Mouse (Mus musculus) CD4-positive, CD25-positive, alpha-beta regulatory T cell, adult 4 months (primary cell): ENCODE data around the gene Suv39h2. TPM values are rescaled to one million over a fixed set of nuclear protein-coding genes. Genes with fewer than 3 reads are reported as not detected.

Experiments used
- ATAC-seq: one replicate; pipeline ENCODE4 v1.8.0; 2017
- polyA plus RNA-seq, 2 experiments: library from polyadenylated mRNA; unstranded; fragments of 100-300 nt; shearing (Covaris generic); gene quantifications; one replicate each; pipeline ENCODE4 v1.2.1; 2017

Gene Suv39h2
- 1 to 10 TPM in 1 of 2 experiments, under 1 TPM in 1; 0.90 to 1.1 TPM for polyA plus RNA-seq

GRCm38 (mm10) chr2:3474861-3475283, at the start of gene Suv39h2:
TSS of gene Suv39h2 (minus strand) at chr2:3475031.
- peak; percentile 89 for ATAC-seq

- ATAC-seq: no peak
Measured at GRCm38 (mm10) chr2:3522558-3522957, 47.7 kb upstream of the Suv39h2 start.

DNA sequence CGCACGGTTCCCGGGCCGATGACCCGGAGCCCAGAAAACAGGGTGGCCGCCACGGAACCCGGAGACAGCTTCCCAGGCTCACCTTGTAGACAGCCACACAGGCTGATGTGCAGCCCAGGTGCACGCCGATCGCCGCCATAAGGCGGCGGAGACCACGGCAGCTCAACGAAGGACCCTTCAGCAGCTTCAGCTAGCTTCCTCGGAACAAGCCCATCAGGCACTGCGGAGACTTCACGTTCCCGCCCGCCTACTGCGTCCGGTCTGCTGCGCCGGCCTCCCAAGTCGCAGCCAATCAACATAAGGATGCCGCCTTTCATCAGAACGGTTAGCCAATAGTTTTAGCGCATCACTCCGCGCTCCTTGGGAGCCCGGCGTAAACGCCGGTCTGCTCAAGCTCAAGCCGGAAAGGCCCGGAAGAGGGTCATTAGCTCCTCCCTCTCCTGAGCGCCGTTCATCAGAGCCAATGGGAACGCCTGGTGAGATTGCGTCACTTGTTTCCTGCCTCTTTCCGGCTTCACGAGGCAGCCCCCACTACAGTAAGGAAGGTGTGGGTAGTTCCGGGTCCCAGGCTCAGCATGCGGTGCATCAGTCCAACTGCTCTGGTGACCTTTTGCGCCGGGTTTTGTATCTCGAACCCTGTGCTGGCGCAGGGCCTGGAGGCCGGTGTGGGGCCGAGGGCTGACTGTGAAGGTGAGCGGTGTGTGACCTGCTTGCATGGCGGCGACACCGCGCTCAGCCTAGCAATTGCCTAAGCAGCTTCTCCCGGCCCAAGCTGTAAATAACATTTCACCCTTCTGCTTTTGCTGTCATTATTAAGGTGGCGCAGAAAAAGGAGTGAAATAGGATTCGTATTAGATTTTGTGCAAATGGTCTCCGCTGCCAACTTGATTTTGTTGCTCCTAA, 38.0 kb upstream of the Suv39h2 start, which contains the start of the genes Gm45902, Hspa14 and Cdnf:
TSS of gene Gm45902 (minus strand) at position 239 of the 903 bp plus-strand sequence.
TSS of gene Hspa14 (minus strand) at position 263 of the 903 bp plus-strand sequence.
TSS of gene Cdnf (plus strand) at position 479 of the 903 bp plus-strand sequence.
- ATAC-seq: peak; percentile 94

DNA sequence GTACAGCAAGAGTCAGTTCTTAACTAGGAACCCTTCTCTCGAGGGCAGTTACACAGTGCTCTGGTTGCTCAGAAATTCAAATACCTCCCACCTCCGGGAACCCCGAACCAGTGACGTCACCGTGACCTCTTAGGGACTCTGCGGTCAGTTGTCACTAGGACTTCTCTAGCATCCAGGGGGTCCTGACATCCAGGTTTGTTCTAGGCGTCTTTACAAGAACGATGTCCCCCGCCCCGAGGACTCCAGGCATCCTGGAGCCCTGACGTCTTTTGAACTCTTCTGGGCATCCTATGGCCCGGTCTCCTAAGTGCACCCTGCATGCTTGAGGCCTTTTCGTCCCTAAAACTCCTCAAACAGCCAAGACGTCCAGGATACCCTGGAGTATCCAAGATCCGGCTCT, 37.2 kb upstream of the Suv39h2 start:
- peak; percentile 1 for ATAC-seq

GRCm38 (mm10) chr2:3500886-3501285, 26.1 kb upstream of the Suv39h2 start:
- no peak for ATAC-seq

GRCm38 (mm10) chr2:3499543-3499942, 24.7 kb upstream of the Suv39h2 start:
- no peak for ATAC-seq

DNA sequence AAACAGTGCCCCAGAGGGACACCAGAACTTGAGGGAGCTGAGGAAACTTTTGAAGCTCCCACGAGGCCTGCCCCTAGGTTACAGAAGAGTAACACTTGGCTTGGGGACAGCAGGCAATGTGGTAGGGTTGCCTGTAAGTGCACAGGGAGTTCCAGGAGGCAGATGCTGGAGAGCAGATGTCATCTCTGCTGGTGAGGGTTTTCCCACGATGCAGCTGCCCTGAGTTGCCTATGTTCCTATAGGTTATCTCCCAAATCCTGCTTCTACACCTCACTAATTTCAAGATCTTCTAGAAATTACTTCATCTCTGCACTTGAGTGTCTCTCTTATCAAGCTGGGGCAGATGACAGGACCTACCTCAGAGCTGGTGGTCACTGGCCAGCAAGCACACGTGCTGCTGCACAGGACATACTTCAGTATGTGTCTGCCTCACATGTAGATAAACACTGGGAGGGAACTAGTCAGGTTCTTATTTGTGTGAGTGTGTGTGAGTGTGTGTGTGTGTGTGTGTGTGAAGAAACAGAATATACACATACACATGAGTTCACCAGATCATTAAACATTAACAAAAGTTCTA, 19.1 kb upstream of the Suv39h2 start:
- no peak for ATAC-seq

DNA sequence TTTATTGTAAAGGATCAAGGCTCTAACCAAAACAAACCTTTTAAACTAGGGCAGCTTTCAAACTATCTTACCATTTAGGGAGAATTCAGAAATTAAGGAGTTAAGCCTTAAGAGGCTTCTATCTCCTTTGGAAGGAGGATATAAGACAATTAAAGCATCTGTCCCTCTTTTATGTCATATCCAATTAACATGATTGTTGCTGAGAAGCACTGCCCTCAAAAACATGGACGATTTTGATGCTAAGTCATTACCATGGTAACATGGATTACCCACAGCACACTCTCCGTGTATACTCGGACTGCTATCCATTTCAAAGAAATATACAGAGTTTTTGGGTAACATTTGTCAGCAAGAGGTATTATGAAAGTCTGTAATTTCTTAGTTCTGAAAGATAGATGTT, 15.0 kb upstream of the Suv39h2 start:
- ATAC-seq: no peak

DNA sequence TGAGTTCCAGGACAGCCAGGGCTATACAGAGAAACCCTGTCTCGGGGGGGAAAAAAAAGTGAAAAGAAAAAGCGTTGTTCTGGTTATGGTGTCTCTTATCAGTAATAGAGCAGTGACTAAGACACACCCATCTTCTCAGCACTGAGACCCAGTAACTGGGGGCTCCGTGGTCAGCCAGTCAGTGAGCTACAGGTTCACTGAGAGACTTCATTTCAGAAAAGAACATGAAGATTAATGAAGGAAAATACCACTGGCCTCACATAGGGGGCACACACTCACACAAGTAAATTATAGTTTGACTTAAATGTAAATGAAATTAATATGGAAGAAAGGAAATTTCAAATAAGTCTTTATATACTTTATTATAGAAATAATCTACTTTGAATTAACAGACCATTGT, 5.4 kb upstream of the Suv39h2 start:
- ATAC-seq: no peak

GRCm38 (mm10) chr2:3475746-3476251, 968 bp upstream of the Suv39h2 start:
- peak; percentile 6 for ATAC-seq

- ATAC-seq: peak; percentile 47
Measured at GRCm38 (mm10) chr2:3474361-3474805, 448 bp downstream of the Suv39h2 start.

DNA sequence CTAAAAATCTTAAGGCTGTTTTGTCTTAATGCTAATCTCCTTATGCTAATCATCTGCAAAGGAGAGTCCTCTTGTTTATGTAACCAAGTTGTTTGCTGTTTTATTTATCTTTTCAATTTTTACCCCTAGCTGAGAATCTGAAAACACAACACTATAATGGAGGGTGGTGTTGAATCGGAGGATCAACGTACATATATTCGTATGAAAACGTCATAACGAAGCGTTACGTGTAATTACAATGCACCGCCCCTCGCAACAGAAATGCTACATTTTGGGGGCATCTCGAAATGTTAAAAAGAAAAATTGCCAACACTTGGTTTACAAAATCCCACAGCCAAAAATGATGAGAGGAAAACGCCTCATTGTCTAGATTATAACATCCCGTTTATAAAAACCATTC, 940 bp downstream of the Suv39h2 start:
- no peak for ATAC-seq

DNA sequence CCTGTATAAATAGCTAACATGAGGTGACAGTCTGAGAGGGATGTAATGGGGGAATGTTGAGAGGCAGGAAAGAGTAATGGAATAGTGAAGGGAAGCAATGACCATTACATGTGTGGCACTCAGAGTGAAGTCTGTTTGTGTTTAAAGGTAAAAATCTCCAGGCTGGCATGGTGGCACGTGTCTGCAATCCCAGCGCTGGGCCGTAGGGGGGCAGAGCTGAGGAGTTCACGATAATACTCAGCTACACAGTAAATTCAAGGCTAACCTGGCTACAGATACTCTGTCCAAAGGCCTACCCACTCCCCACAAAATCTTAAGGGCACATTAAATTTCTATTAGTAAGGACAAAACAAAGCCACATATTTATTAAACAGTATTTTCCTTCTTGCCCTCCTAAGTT, 18.2 kb downstream of the Suv39h2 start:
- ATAC-seq: no peak

GRCm38 (mm10) chr2:3453096-3453495, 21.7 kb downstream of the Suv39h2 start:
- no peak for ATAC-seq

DNA sequence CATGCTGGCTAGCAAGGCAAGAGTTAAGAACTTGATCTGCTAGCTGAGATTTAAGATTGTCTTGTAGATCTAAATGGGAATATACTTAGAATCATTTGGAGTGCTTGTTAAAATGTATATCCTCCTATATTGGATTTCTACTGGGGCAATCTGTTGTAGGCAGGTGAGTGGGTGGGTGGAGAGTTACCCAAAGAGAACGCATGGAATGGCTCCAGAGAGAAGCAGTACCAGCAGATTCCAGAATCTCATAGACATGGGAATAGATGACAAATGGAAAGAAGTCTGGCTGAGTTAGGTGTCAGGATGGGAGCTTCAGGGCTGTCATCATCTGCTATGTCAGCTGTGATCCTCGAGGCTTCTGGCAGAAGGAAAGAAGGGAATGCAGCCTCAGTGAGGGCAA, 25.4 kb downstream of the Suv39h2 start:
- ATAC-seq: no peak

DNA sequence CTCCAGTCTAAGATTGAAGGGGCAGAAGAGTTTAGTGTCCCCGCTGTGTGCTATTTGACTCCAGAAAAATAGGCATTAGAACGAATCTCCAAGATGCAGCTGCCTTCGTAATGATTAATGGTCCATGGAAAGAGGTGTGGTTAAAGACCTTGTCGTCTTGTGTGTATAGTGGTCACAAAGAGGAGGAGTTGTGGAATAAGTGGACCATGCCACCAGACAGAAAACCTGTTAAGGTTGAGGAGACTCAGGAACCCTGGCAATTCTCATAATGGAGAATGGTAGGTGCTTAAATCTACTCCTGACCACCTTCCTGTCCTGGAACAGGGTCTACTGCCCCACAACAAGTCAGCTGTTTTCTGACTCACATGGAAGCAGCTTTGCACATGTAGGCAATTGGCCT, 28.8 kb downstream of the Suv39h2 start:
- ATAC-seq: no peak

- ATAC-seq: no peak
Measured at GRCm38 (mm10) chr2:3444206-3444605, 30.6 kb downstream of the Suv39h2 start.

DNA sequence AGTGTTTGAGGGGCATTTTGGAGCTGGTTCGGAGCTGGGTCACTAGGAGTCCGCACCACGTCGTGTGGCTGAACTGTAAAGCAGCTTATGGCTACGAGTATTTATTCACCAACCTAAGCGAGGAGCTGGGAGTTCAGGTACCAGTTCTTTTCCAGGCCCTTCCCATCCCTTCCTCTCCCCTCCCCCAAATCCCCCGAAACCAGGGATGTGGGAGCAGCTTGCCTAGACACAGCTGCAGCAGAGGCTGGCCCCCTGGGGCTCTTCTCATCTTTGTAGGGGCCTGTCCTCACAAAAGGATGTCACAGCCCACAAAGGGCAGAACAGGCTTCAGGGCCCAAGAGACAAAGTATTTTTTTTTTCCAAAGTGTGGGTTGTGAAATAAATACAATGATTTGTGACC, 36.9 kb downstream of the Suv39h2 start:
- no peak for ATAC-seq

DNA sequence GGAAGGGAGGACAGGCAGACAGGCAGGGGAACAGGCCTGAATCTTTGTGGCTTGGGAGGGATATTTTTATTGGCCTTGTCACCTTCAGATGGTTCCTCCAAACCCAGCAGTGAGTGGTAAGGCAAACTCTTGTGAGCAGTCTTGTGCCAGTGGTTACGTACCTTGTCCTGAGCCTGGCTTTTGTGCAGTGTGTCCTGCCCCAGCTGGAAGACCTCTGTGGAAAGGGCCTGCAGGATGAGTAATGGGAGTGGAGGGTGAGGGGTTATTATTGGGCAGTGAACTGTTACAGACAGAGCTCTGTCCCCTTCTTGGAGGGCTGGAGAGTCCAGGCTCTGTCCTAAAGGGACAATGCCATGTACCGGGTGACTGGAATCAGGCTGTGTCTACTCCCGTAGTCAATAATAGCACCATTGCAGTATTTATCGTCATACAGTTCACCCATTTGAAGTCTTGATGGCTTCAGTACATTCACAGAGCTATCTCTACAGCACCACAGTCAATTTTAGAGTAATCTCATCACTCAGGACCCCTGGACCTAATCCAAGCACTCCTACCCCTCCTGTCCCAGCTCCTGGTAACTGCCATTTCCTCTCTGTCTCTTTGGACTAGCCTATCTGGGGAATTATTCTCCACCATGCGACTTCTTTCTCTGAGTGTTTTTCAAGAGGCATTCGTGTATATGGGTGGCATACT, 39.3 kb downstream of the Suv39h2 start:
- no peak for ATAC-seq

- ATAC-seq: no peak
Measured at GRCm38 (mm10) chr2:3430956-3431355, 43.9 kb downstream of the Suv39h2 start.

- peak; percentile 4 for ATAC-seq
Measured at GRCm38 (mm10) chr2:3424579-3424910, 50.3 kb downstream of the Suv39h2 start.

DNA sequence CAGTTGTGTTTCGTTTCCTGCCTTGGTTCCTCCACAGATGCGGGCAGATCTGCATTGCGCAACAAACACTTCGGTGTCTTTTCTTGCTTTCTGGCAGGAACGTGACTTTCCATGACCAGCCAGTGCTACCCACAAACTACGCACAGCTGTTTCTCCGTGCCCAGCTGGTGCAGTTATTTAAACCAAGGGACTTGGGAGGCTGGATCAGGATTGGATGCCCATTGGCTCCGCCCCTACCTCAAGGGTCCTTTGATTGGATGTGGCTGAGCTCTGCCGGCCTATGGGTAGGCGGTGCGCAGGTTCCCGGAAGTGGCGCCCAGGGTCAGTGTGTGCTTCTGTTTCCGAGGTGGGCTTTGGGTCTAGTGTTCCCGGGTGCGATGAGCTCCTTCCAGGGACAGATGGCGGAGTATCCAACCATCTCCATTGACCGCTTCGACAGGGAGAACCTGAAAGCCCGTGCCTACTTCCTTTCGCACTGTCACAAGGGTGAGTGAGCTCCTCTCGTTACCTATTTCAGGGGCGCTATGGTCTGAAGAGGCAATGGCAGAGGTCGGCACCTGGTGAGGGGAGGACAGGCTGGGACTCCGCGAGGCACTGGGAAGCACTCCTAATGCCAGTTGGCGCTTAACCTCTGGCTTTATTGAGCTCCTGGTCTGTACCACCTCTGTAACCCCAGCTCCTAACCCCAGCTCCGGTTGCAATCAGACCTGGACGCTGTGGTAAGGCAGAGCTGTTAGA, 50.8 kb downstream of the Suv39h2 start, which contains the start of gene Dclre1c:
TSS of gene Dclre1c (plus strand) at position 291 of the 738 bp plus-strand sequence.
- ATAC-seq: peak; percentile 90
